Mouse (Mus musculus) intestine, embryonic 14.5 days (tissue): Measurements from ENCODE around the gene Mms19. TPM values are rescaled to one million over a fixed set of nuclear protein-coding genes. Genes with fewer than 3 reads are reported as not detected.

ENCODE experiments used
- polyA plus RNA-seq: library from polyadenylated mRNA; unstranded; fragments of >200 nt; fragmentation: Nextera tagmentation; extraction: Ambion mirVana; gene quantifications from 2 replicates; pipeline ENCODE4 v1.2.1, GENCODE M21; 2014

The Mms19 gene
- polyA plus RNA-seq, 1 experiment from 2014 or later, result 36.3 TPM

Other genes with a start within 250 kb of the Mms19 start
- 0.77 and 1.0 TPM in 2 replicates for gene Slit1, start 237.5 kb downstream of the Mms19 start, polyA plus RNA-seq
- gene Arhgap19, start 179.1 kb downstream of the Mms19 start, polyA plus RNA-seq, result 25.5 and 29.0 TPM in 2 replicates
- gene Frat1, start 151.2 kb downstream of the Mms19 start, polyA plus RNA-seq, result 13.3 and 15.4 TPM in 2 replicates
- 6.4 and 6.5 TPM in 2 replicates for gene Frat2, start 133.0 kb downstream of the Mms19 start, polyA plus RNA-seq
- gene Rrp12, start 85.0 kb downstream of the Mms19 start, polyA plus RNA-seq, result 16.2 and 16.3 TPM in 2 replicates
- 819 and 835 TPM in 2 replicates for gene Pgam1, start 69.2 kb downstream of the Mms19 start, polyA plus RNA-seq
- gene Exosc1, start 47.7 kb downstream of the Mms19 start, polyA plus RNA-seq, result 84.7 and 88.0 TPM in 2 replicates
- gene Zdhhc16, start 47.7 kb downstream of the Mms19 start, polyA plus RNA-seq, result 69.2 and 76.6 TPM in 2 replicates
- gene Ubtd1, start 606 bp upstream of the Mms19 start, polyA plus RNA-seq, result 9.1 and 9.9 TPM in 2 replicates
- 0.27 and 0.32 TPM in 2 replicates for gene Ankrd2, start 54.8 kb upstream of the Mms19 start, polyA plus RNA-seq
- 1.4 and 1.7 TPM in 2 replicates for gene Hoga1, start 64.5 kb upstream of the Mms19 start, polyA plus RNA-seq
- gene 4933411K16Rik, start 71.1 kb upstream of the Mms19 start, polyA plus RNA-seq, result 0.13 TPM in 1 of 2 replicates, not detected in the other
- gene Morn4, start 105.2 kb upstream of the Mms19 start, polyA plus RNA-seq, result 24.2 and 26.7 TPM in 2 replicates
- gene Pi4k2a, start 109.3 kb upstream of the Mms19 start, polyA plus RNA-seq, result 23.5 and 32.0 TPM in 2 replicates
- gene Avpi1, start 147.9 kb upstream of the Mms19 start, polyA plus RNA-seq, result 33.6 and 35.2 TPM in 2 replicates
- gene Marveld1, start 166.2 kb upstream of the Mms19 start, polyA plus RNA-seq, result 10.1 and 10.3 TPM in 2 replicates
- gene Zfyve27, start 182.8 kb upstream of the Mms19 start, polyA plus RNA-seq, result 17.5 TPM in 2 replicates
- 16.2 and 46.3 TPM in 2 replicates for gene Sfrp5, start 221.1 kb upstream of the Mms19 start, polyA plus RNA-seq